Mouse (Mus musculus) subcutaneous adipose tissue, adult 2 months (tissue): Measurements from ENCODE around the gene Carhsp1. TPM values are rescaled to one million over a fixed set of nuclear protein-coding genes. Genes with fewer than 3 reads are reported as not detected.

ENCODE experiments used
- polyA plus RNA-seq: library from polyadenylated mRNA; depleted of rRNA; stranded (reverse); fragments of >200 nt; gene quantifications from 2 replicates; pipeline ENCODE4 v1.2.3, GENCODE M21; 2012; ENCODE audit warnings: low replicate concordance; rRNA removed

Gene Carhsp1
- 115 and 186 TPM in 2 replicates for polyA plus RNA-seq

GRCm38 (mm10) chr16:8671551-8672349, at the start of gene Carhsp1:
TSS of gene Carhsp1 (minus strand) at chr16:8672155.

DNA sequence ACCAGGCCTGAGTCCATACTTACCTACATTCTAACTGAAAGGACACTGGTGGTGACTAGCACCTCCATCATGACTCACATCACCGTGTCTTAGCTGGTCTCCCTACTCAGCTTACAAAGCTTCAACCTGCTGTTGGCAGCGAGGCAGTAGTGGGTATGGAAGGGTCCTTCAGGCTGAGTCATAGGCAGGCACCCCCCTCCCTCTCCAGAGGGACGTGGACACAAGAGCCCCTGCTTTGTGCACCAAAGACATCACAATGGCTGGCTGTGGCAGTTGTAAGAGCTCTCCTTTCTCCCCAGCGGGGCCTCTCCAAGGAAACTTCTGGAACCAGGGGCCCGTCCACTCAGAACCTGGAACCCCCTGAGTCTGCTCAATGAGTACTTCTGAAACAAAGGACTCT, 8.5 kb upstream of the Carhsp1 start, which contains the start of gene Gm5767:
Gm5767 (plus strand) TSS at position 301 of the 400 bp plus-strand sequence.

DNA sequence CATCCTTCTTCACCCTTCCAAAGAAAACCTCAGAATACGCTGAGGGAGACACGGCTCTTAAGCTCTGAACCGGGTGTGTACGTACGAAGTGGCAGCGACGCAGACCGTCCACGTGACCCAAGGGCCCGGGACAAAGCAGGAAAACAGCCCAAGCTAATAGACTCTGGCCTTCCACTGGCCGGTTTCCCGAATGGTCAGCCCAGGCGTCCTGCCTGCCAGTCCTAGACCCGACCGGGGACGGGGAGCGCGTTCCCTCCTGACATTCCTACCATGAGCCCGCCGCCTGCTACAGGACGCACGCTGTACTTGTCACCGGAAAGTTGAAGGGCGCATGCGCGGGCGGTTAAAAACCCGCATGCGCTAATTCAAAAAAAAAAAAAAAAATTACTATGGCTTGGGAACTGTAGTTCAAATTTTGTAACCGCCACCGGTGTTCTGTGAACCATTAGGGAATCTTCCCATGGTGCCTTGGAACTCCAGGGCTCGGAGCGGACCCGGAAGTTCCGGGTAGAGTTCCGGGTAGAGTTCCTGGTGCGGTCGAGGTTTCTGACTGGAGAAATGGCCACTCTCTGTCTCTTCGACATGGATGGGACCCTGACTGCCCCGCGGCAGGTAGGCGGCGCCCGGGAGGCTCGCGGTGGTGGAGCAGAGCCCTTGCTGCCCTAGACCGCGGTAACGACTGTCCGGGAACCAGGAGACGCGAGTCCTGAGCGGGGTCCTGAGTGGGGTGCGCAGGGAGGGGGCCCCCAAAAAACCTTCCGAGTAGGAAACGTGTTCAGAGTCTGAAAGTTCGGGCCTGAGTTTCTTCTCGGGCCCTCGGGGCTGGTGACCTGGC, 34.5 kb downstream of the Carhsp1 start, which contains the start of the genes Pmm2 and Tmem186:
Pmm2 (plus strand) TSS at position 458 of the 835 bp plus-strand sequence.
Tmem186 (minus strand) TSS at position 496 of the 835 bp plus-strand sequence.

Other genes starting within 250 kb of the Carhsp1 start
- 0.14 TPM in 1 of 2 replicates, not detected in the other for gene Tmem114, start 247.0 kb downstream of the Carhsp1 start, polyA plus RNA-seq
- 35.0 and 40.9 TPM in 2 replicates for gene Mettl22, start 201.4 kb downstream of the Carhsp1 start, polyA plus RNA-seq
- gene Abat, start 158.7 kb downstream of the Carhsp1 start, polyA plus RNA-seq: 21.2 and 29.2 TPM in 2 replicates
- gene Pmm2, start 34.5 kb downstream of the Carhsp1 start, polyA plus RNA-seq: 71.3 and 72.4 TPM in 2 replicates
- 16.4 and 16.7 TPM in 2 replicates for gene Tmem186, start 34.4 kb downstream of the Carhsp1 start, polyA plus RNA-seq
- 0.56 TPM in 1 of 2 replicates, not detected in the other for gene Gm5767, start 8.6 kb upstream of the Carhsp1 start, polyA plus RNA-seq
- gene Usp7, start 120.2 kb upstream of the Carhsp1 start, polyA plus RNA-seq: 23.6 and 40.0 TPM in 2 replicates
- gene 1810013L24Rik, start 157.9 kb upstream of the Carhsp1 start, polyA plus RNA-seq: 23.9 and 27.3 TPM in 2 replicates